Comparison of ENCODE assay signal across 9 mouse cellular contexts in genomic region chr5:149634409-149635035, GRCm38 (mm10). TPM values are rescaled to one million over a fixed set of nuclear protein-coding genes. Genes with fewer than 3 reads are reported as not detected.
A peak's percentile ranks its signal among the peaks of the same experiment; 100 is the strongest.
DNase-seq lines count a peak whose midpoint lies in the region; ATAC-seq and TF ChIP-seq lines count a peak whose summit lies in the region.
"Had no signal": no experiment of that assay in that cellular context is flagged by ENCODE, and none has a peak within 500 bp of the region (broad histone marks: within the 10 kb centered on the region; RNA-seq: fewer than 3 reads in every experiment).

No protein-coding gene starts in this region.

- H3K4me3 ChIP-seq in kidney, postnatal 0 days (replicated peaks; ENCODE audit: low read depth, low read length), result peak overlapping the region; percentile 64; the same call in 1 of the 2 replicates
- peak overlapping the region; percentile 84 for H3K4me3 ChIP-seq in embryonic facial prominence, embryonic 10.5 days
- peak overlapping the region; percentile 63 for H3K4me3 ChIP-seq in intestine, embryonic 14.5 days (ENCODE audit: low read depth, low read length)
- H3K4me3 ChIP-seq in neural tube, embryonic 12.5 days, result peak overlapping the region; percentile 68

- H3K9ac ChIP-seq in kidney, postnatal 0 days (ENCODE audit: low read depth, low read length), result no peak overlapping the region
- H3K9ac ChIP-seq in intestine, embryonic 14.5 days (ENCODE audit: low read length), result peak overlapping the region; percentile 66
- H3K9ac ChIP-seq in neural tube, embryonic 12.5 days, result peak overlapping the region; percentile 74

- no peak for DNase-seq in kidney, postnatal 0 days (ENCODE audit: low spot score)
- no peak for DNase-seq in kidney, postnatal 10 days
- DNase-seq in embryonic facial prominence, embryonic 10.5 days (ENCODE audit: low spot score), result no peak
- no peak for DNase-seq in intestine, embryonic 14.5 days (ENCODE audit: low spot score)
- no peak for DNase-seq in thymus, postnatal 25 days
- DNase-seq in urinary bladder, adult 2 months (ENCODE audit: low spot score), result no peak
- no peak for DNase-seq in spleen, postnatal 10 days (ENCODE audit: low spot score in 2 of 2)
- DNase-seq: thymus, postnatal 4 days had no signal

- H3K36me3 ChIP-seq in kidney, postnatal 0 days (ENCODE audit: insufficient read depth, low read length), result peaks cover 28% of the 10 kb centered on the region
- peaks cover 51% of the 10 kb centered on the region for H3K36me3 ChIP-seq in embryonic facial prominence, embryonic 10.5 days (replicated peaks)
- H3K36me3 ChIP-seq in intestine, embryonic 14.5 days (ENCODE audit: control insufficient read depth, insufficient read depth, low read length), result peaks cover 45% of the 10 kb centered on the region
- H3K36me3 ChIP-seq in neural tube, embryonic 12.5 days, result peaks cover 33% of the 10 kb centered on the region

- H3K9me3 ChIP-seq in kidney, postnatal 0 days (replicated peaks; ENCODE audit: low read length), result no peaks in the 10 kb centered on the region
- no peaks in the 10 kb centered on the region for H3K9me3 ChIP-seq in embryonic facial prominence, embryonic 10.5 days
- no peaks in the 10 kb centered on the region for H3K9me3 ChIP-seq in intestine, embryonic 14.5 days (ENCODE audit: control insufficient read depth, low read length)
- H3K9me3 ChIP-seq in neural tube, embryonic 12.5 days, result no peaks in the 10 kb centered on the region

- H3K4me1 ChIP-seq in kidney, postnatal 0 days (replicated peaks; ENCODE audit: insufficient read depth, low read length), result 0 out of 2 replicates have a peak, but pooled peaks cover 3% of the 10 kb centered on the region
- H3K4me1 ChIP-seq in embryonic facial prominence, embryonic 10.5 days, result peaks cover 29% of the 10 kb centered on the region
- peaks cover 17% of the 10 kb centered on the region for H3K4me1 ChIP-seq in intestine, embryonic 14.5 days (replicated peaks; ENCODE audit: control insufficient read depth, insufficient read depth, low read length)
- peaks cover 20% of the 10 kb centered on the region for H3K4me1 ChIP-seq in neural tube, embryonic 12.5 days

- H3K27ac ChIP-seq in kidney, postnatal 0 days, result no peak overlapping the region
- H3K27ac ChIP-seq in embryonic facial prominence, embryonic 10.5 days (replicated peaks), result peak overlapping the region; percentile 94
- peak overlapping the region; percentile 89; the same call in 1 of the 2 replicates for H3K27ac ChIP-seq in intestine, embryonic 14.5 days (ENCODE audit: low read depth)
- H3K27ac ChIP-seq in neural tube, embryonic 12.5 days, result no peak overlapping the region

- peak overlapping the region; percentile 76 for H3K4me2 ChIP-seq in kidney, postnatal 0 days (ENCODE audit: low read length)
- peak overlapping the region; percentile 81 for H3K4me2 ChIP-seq in intestine, embryonic 14.5 days (ENCODE audit: low read length)
- peak overlapping the region; percentile 92 for H3K4me2 ChIP-seq in neural tube, embryonic 12.5 days (replicated peaks)

- no peaks in the 10 kb centered on the region for H3K27me3 ChIP-seq in kidney, postnatal 0 days (ENCODE audit: insufficient read depth, low read length)
- no peaks in the 10 kb centered on the region for H3K27me3 ChIP-seq in embryonic facial prominence, embryonic 10.5 days (replicated peaks; ENCODE audit: low read depth, poor library complexity, severe bottlenecking)
- no peaks in the 10 kb centered on the region for H3K27me3 ChIP-seq in intestine, embryonic 14.5 days (replicated peaks; ENCODE audit: control insufficient read depth, insufficient read depth, low read length)
- H3K27me3 ChIP-seq in neural tube, embryonic 12.5 days (replicated peaks), result no peaks in the 10 kb centered on the region

- 49% methylated on average over 11 of the region's 11 CpGs for WGBS in kidney, postnatal 0 days
- WGBS in embryonic facial prominence, embryonic 10.5 days, result 79% methylated on average over 11 of the region's 11 CpGs
- 57% methylated on average over 11 of the region's 11 CpGs for WGBS in intestine, embryonic 14.5 days
- 81% methylated on average over 11 of the region's 11 CpGs for WGBS in neural tube, embryonic 12.5 days

- no peak for ATAC-seq in kidney, postnatal 0 days (replicated peaks; ENCODE audit: low FRiP score, low read depth)
- no peak for ATAC-seq in intestine, embryonic 14.5 days (replicated peaks; ENCODE audit: low FRiP score, low TSS enrichment, low read depth)
- ATAC-seq in neural tube, embryonic 12.5 days (ENCODE audit: low FRiP score, low read depth), result no peak

- no peak for TF ChIP-seq CTCF in kidney, postnatal 0 days (IDR thresholded peaks at IDR 0.05; ENCODE audit: low read depth)

RNA-seq across cellular contexts. Expression of gene Hsph1, which starts 1.7 kb away (rescaled TPM):
- 25.0 and 27.4 TPM in 2 replicates for polyA plus RNA-seq in kidney, postnatal 0 days (2015; fragmentation: Nextera tagmentation; extraction: Ambion mirVana)
- polyA plus RNA-seq in embryonic facial prominence, embryonic 10.5 days (2016; fragmentation: Nextera tagmentation; extraction: Ambion mirVana), result 125 and 140 TPM in 2 replicates
- polyA plus RNA-seq in intestine, embryonic 14.5 days (2014; fragmentation: Nextera tagmentation; extraction: Ambion mirVana), result 56.0 and 58.9 TPM in 2 replicates
- 96.7 and 99.8 TPM in 2 replicates for polyA plus RNA-seq in neural tube, embryonic 12.5 days (2016; fragmentation: Nextera tagmentation; extraction: Ambion mirVana)
- 42.5 and 48.5 TPM in 2 replicates for polyA plus RNA-seq in urinary bladder, adult 2 months (2012; rRNA removed)

RNA-seq across cellular contexts. Expression of gene B3glct, which starts 43.5 kb away (rescaled TPM):
- 15.4 and 16.3 TPM in 2 replicates for polyA plus RNA-seq in kidney, postnatal 0 days (2015; fragmentation: Nextera tagmentation; extraction: Ambion mirVana)
- polyA plus RNA-seq in embryonic facial prominence, embryonic 10.5 days (2016; fragmentation: Nextera tagmentation; extraction: Ambion mirVana), result 14.4 and 15.1 TPM in 2 replicates
- polyA plus RNA-seq in intestine, embryonic 14.5 days (2014; fragmentation: Nextera tagmentation; extraction: Ambion mirVana), result 16.4 and 16.9 TPM in 2 replicates
- polyA plus RNA-seq in neural tube, embryonic 12.5 days (2016; fragmentation: Nextera tagmentation; extraction: Ambion mirVana), result 13.6 and 15.2 TPM in 2 replicates
- 8.9 and 9.3 TPM in 2 replicates for polyA plus RNA-seq in urinary bladder, adult 2 months (2012; rRNA removed)

Comparison
In these comparisons a context has a peak if more than half of its experiments do, and no peak if none do; other contexts are left out.
1. H3K27ac ChIP-seq: peak in embryonic facial prominence, embryonic 10.5 days (single experiment) and intestine, embryonic 14.5 days (single experiment); none in kidney, postnatal 0 days (single experiment) and neural tube, embryonic 12.5 days (single experiment).
2. Peak in every context shown above with its lines, with median percentiles within 50 percentile points of each other: H3K4me2 ChIP-seq and H3K4me3 ChIP-seq.